In the genomic region with DNA sequence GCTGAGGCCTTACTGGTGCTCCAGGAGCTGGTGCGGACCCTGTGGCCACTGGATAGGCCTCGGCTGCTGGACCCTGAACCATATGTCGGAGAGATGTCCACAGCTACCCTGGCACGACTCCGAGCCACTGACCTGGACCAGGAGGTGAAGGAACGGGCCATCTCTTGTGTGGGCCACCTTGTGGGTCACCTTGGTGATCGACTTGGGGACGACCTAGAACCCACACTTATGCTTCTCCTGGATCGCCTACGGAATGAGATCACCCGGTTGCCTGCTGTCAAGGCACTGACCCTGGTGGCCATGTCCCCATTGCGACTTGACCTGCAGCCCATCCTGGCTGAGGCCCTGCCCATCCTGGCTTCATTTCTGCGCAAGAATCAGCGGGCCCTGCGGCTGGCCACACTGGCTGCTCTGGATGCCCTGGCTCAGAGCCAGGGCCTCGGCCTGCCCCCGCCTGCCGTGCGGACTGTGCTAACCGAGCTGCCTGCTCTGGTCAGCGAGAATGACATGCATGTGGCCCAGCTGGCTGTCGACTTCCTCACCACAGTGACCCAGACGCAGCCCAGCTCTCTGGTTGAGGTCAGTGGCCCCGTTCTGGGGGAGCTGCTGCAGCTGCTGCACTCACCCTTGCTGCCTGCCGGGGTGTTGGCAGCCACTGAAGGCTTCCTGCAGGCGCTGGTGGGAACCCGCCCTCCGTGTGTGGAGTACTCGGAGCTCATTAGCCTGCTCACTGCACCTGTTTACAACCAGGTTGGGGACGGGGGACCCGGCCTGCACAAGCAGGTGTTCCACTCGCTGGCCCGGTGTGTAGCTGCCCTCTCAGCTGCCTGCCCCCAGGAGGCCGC, we compare ENCODE assay signal across 8 mouse cellular contexts. TPM values are rescaled to one million over a fixed set of nuclear protein-coding genes. Genes with fewer than 3 reads are reported as not detected.
DNase-seq lines count a peak whose midpoint lies in the region; ATAC-seq and TF ChIP-seq lines count a peak whose summit lies in the region.
"Had no signal": no experiment of that assay in that cellular context is flagged by ENCODE, and none has a peak within 500 bp of the region (broad histone marks: within the 10 kb centered on the region; RNA-seq: fewer than 3 reads in every experiment).

No protein-coding gene starts in this region.

- peak overlapping the region; percentile 53 for H3K27ac ChIP-seq in cerebellum, adult 2 months (ENCODE audit: insufficient read depth, low read length)
- H3K27ac ChIP-seq: liver, embryonic 15.5 days had no signal

- TF ChIP-seq CTCF in cerebellum, adult 2 months (IDR thresholded peaks at IDR 0.05; ENCODE audit: borderline replicate concordance, insufficient read depth, low read depth, low read length): no peak

- 0 out of 2 replicates have a peak, but pooled peaks have one; percentile 17 for TF ChIP-seq POLR2A in cerebellum, adult 2 months (IDR thresholded peaks at IDR 0.05; ENCODE audit: borderline replicate concordance, insufficient read depth, low read length)

- ATAC-seq in granulocyte monocyte progenitor cell, adult 5-6 weeks (replicated peaks; ENCODE audit: poor library complexity, severe bottlenecking): peak; percentile 88

- peak overlapping the region; percentile 41 for H3K4me3 ChIP-seq in cerebellum, adult 2 months (replicated peaks; ENCODE audit: insufficient read depth, low read depth, low read length)
- H3K4me3 ChIP-seq: liver, embryonic 15.5 days had no signal

- no peaks in the 10 kb centered on the region for H3K27me3 ChIP-seq in cerebellum, adult 2 months (ENCODE audit: control insufficient read depth, insufficient read depth, low read length)
- H3K27me3 ChIP-seq: liver, embryonic 15.5 days had no signal

- peak; percentile 26 for DNase-seq in ovary, postnatal 36 days (ENCODE audit: low spot score)
- DNase-seq in ovary, postnatal 14 days (ENCODE audit: low spot score): no peak
- DNase-seq in cerebellum, adult 2 months: peak; percentile 70 to 80
- DNase-seq in kidney, postnatal 4 days: peak; percentile 70 to 83
- no peak for DNase-seq in embryo, embryonic 10 days (ENCODE audit: low spot score)
- DNase-seq in layer of hippocampus, postnatal 14 days (ENCODE audit: low spot score in 2 of 2): no peak

- 18% methylated on average over 34 of the region's 34 CpGs for WGBS in cerebellum, adult 2 months

- peaks cover 19% of the 10 kb centered on the region for H3K4me1 ChIP-seq in cerebellum, adult 2 months (ENCODE audit: control insufficient read depth, insufficient read depth, low read length)
- H3K4me1 ChIP-seq: liver, embryonic 15.5 days had no signal

RNA-seq across cellular contexts. Expression of a gene that starts 16.5 kb away (rescaled TPM):
- 680 and 720 TPM in 2 replicates for polyA plus RNA-seq in cerebellum, adult 2 months (2012; rRNA removed)
- 4,964 and 5,314 TPM in 2 replicates for total RNA-seq in granulocyte monocyte progenitor cell, adult 5-6 weeks (2014; fragmentation: Nextera tagmentation)
- 4,316 and 4,490 TPM in 2 replicates for total RNA-seq in granulocyte monocyte progenitor cell, adult 5-6 weeks (2017)
- total RNA-seq in layer of hippocampus, postnatal 14 days (2021): 100 to 1,000 TPM; 500 to 526 TPM

RNA-seq across cellular contexts. Expression of a gene that starts 17.7 kb away (rescaled TPM):
- 5.1 and 6.7 TPM in 2 replicates for polyA plus RNA-seq in cerebellum, adult 2 months (2012; rRNA removed)
- total RNA-seq in granulocyte monocyte progenitor cell, adult 5-6 weeks (2014; fragmentation: Nextera tagmentation): 2.2 and 2.9 TPM in 2 replicates
- 0.95 and 1.2 TPM in 2 replicates for total RNA-seq in granulocyte monocyte progenitor cell, adult 5-6 weeks (2017)
- 1 to 10 TPM; 4.5 to 5.1 TPM for total RNA-seq in layer of hippocampus, postnatal 14 days (2021)

RNA-seq across cellular contexts. Expression of a gene that starts 29.9 kb away (rescaled TPM):
- polyA plus RNA-seq in cerebellum, adult 2 months (2012; rRNA removed): 2.7 and 3.5 TPM in 2 replicates
- total RNA-seq in granulocyte monocyte progenitor cell, adult 5-6 weeks (2014; fragmentation: Nextera tagmentation): 11.4 and 12.3 TPM in 2 replicates
- total RNA-seq in granulocyte monocyte progenitor cell, adult 5-6 weeks (2017): 17.4 and 25.3 TPM in 2 replicates
- 1 to 10 TPM in 1 of 2 experiments, under 1 TPM in 1; 0.88 to 1.2 TPM for total RNA-seq in layer of hippocampus, postnatal 14 days (2021)

RNA-seq across cellular contexts. Expression of a gene that starts 46.1 kb away (rescaled TPM):
- polyA plus RNA-seq in cerebellum, adult 2 months (2012; rRNA removed): 5.1 and 5.8 TPM in 2 replicates
- not detected in 2 replicates for total RNA-seq in granulocyte monocyte progenitor cell, adult 5-6 weeks (2014; fragmentation: Nextera tagmentation)
- total RNA-seq in granulocyte monocyte progenitor cell, adult 5-6 weeks (2017): 0.21 and 0.26 TPM in 2 replicates
- 1 to 10 TPM; 2.9 to 4.0 TPM for total RNA-seq in layer of hippocampus, postnatal 14 days (2021)

Comparison
In these comparisons a context has a peak if more than half of its experiments do, and no peak if none do; other contexts are left out.
1. DNase-seq: peak in ovary, postnatal 36 days (single experiment), cerebellum, adult 2 months (2 of 2) and kidney, postnatal 4 days (2 of 2); none in ovary, postnatal 14 days (single experiment), embryo, embryonic 10 days (single experiment) and layer of hippocampus, postnatal 14 days (0 of 2).
2. RNA of a gene that starts 16.5 kb away (total RNA-seq): 4,316 to 5,314 TPM in granulocyte monocyte progenitor cell, adult 5-6 weeks; 500 to 526 TPM in layer of hippocampus, postnatal 14 days; every median in the first group is over 4 times any median in the second.
3. RNA of a gene that starts 29.9 kb away (total RNA-seq): 11.4 to 25.3 TPM in granulocyte monocyte progenitor cell, adult 5-6 weeks; 0.88 to 1.2 TPM in layer of hippocampus, postnatal 14 days; every median in the first group is over 4 times any median in the second.